Mouse (Mus musculus): ENCODE measurements around the gene Olfr69. TPM values are rescaled to one million over a fixed set of nuclear protein-coding genes. Genes with fewer than 3 reads are reported as not detected.
"Not testable (repeated sequence)": the region's sequence is repeated elsewhere in the genome, so short reads cannot be mapped to it uniquely, and the experiment has no call there.

Olfr69 gene
- polyA plus RNA-seq, 1 experiment from 2014 or later, result not detected

DNA sequence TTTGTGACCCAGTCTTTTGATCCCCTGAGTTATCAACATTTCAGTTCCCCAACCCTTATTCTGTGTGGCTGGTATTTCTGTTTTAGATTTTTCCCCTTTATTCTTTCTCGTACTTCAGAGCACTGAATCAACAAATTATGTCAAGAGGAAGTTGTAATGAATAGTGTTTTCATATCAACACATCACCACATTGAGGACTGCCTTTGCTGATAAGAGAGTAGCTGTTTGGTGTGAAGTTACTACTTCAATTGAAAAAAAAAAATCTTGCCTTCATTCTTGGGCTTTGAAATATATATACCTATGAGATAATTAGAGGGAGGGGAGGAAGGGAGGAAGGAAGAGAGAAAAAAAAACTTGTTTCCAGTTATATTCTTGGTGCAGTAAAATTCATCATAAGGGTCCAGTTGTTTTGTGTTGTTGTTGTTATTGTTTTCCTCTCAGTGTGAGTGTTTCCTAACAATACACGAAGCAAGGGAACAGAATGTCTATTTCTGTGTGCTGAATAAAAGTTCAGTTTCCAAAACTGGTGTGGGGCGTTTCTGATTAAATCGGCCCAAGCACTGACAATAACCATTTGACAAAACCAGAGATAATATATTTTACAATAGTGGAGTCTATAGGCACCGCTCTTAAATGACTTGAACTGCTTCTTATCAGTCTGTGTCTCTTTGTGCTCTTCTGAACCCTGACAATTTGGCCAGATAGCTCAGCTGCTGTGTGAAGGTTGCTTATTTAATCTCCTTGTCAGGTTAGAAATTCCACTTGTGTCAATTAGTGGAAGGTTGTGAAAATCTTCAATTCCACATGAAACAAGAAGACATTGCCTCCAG, 37.8 kb upstream of the Olfr69 start:
- no peak for ATAC-seq (replicated peaks; ENCODE audit: low FRiP score, low TSS enrichment, low read depth)

DNA sequence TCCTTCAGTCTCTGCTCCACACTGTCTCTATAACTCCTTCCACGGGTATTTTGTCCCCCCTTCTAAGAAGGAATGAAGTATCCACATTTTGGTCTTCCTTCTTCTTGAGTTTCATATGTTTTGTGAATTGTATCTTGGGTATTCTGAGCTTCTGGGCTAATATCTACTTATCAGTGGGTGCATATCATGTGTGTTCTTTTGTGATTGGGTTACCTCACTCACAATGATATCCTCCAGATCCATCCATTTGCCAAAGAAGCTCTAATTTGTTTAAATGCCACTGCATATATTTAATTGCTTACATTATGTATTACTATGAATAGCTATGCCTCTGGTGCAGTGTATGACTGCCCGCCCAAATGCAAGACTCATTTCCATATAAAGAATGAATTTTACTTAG, 36.7 kb upstream of the Olfr69 start:
- not testable (repeated sequence) for H3K4me2 ChIP-seq (ENCODE audit: low read length); H3K27me3 ChIP-seq (replicated peaks; ENCODE audit: control insufficient read depth, insufficient read depth, low read length); H3K9me3 ChIP-seq (ENCODE audit: control insufficient read depth, low read length); DNase-seq (ENCODE audit: low spot score); H3K4me3 ChIP-seq (ENCODE audit: low read depth, low read length); H3K4me1 ChIP-seq (replicated peaks; ENCODE audit: control insufficient read depth, insufficient read depth, low read length); ATAC-seq (replicated peaks; ENCODE audit: low FRiP score, low TSS enrichment, low read depth); H3K36me3 ChIP-seq (ENCODE audit: control insufficient read depth, insufficient read depth, low read length); H3K27ac ChIP-seq (ENCODE audit: low read depth); H3K9ac ChIP-seq (ENCODE audit: low read length)
- WGBS, result 72% methylated on average over 2 of the region's 2 CpGs

More for the DNA sequence above, 37.8 kb upstream of the Olfr69 start:
- WGBS, result 55% methylated on average over 5 of the region's 5 CpGs
- H3K9ac ChIP-seq (ENCODE audit: low read length), result no peak overlapping the region
- no peaks in the 10 kb centered on the region for H3K9me3 ChIP-seq (ENCODE audit: control insufficient read depth, low read length)
- H3K4me1 ChIP-seq (replicated peaks; ENCODE audit: control insufficient read depth, insufficient read depth, low read length), result no peaks in the 10 kb centered on the region
- H3K36me3 ChIP-seq (ENCODE audit: control insufficient read depth, insufficient read depth, low read length), result no peaks in the 10 kb centered on the region
- no peak overlapping the region for H3K4me3 ChIP-seq (ENCODE audit: low read depth, low read length)
- H3K27ac ChIP-seq (ENCODE audit: low read depth), result no peak overlapping the region
- no peak overlapping the region for H3K4me2 ChIP-seq (ENCODE audit: low read length)
- no peaks in the 10 kb centered on the region for H3K27me3 ChIP-seq (replicated peaks; ENCODE audit: control insufficient read depth, insufficient read depth, low read length)
- no peak for DNase-seq (ENCODE audit: low spot score)

DNA sequence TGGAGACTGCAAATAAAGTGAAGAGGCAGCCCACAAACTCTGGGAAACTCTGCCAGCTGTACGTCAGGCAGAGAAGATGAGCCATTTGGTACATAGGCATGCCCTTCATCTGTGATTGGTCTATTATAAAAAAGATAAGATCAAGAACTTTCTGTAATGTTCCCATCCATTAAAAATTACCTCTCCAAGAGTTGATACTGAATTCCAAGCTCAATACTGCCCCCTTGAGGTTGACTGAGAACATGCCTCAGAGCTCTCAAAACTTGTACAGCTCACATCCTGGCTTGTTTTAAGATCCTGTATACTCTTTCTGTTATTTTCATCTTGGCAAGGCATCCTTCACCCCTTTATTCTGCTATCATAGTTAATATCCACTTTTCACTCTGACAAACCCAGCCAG, 35.5 kb upstream of the Olfr69 start:
- Histone ChIP-seq H3K4me3 (ENCODE audit: low read depth, low read length) (no peak overlapping the region), H3K9me3 (ENCODE audit: control insufficient read depth, low read length) (no peaks in the 10 kb centered on the region), H3K27ac (ENCODE audit: low read depth) (no peak overlapping the region), H3K27me3 (replicated peaks; ENCODE audit: control insufficient read depth, insufficient read depth, low read length) (no peaks in the 10 kb centered on the region), H3K4me1 (replicated peaks; ENCODE audit: control insufficient read depth, insufficient read depth, low read length) (no peaks in the 10 kb centered on the region), H3K9ac (ENCODE audit: low read length) (no peak overlapping the region), H3K4me2 (ENCODE audit: low read length) (no peak overlapping the region), H3K36me3 (ENCODE audit: control insufficient read depth, insufficient read depth, low read length) (no peaks in the 10 kb centered on the region)
- peak; percentile 51 for DNase-seq (ENCODE audit: low spot score)
- WGBS, result 63% methylated on average over 1 of the region's 1 CpGs
- ATAC-seq (replicated peaks; ENCODE audit: low FRiP score, low TSS enrichment, low read depth), result no peak

DNA sequence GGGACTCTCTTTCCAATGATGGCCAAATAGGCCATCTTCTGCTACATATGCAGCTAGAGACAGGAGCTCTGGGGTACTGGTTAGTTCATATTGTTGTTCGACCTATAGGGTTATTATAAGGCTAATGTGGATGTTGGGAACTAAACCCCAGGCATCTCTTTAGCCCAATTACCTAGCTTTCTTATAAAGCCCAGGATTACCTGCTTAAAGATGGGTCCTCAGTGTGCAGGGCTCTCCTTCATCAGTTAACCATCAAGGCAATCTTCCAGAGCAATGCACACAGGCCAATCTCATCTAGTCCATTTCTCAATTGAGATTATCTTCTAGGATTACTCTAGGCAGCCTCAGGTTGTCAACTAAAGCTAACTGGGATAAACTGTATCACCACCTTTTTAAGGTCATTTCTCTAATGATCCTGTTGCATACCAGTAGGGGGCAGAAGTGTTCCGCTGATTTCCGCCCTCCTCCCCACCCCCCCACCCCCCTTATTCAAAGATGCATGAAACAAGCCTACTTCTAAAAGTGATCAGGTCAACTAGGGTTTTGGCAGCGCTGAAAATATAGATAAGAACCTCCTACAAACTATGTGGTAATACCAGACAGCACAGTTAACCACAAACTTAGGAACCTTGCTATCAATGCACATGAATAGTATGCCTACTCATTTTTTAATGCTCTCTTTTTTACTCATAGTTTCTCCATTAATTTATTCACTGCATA, 21.4 kb upstream of the Olfr69 start:
- H3K4me2 ChIP-seq (ENCODE audit: low read length), result no peak overlapping the region
- ATAC-seq (replicated peaks; ENCODE audit: low FRiP score, low TSS enrichment, low read depth), result no peak
- H3K4me3 ChIP-seq (ENCODE audit: low read depth, low read length), result no peak overlapping the region
- WGBS, result 22% methylated on average over 4 of the region's 4 CpGs
- H3K9me3 ChIP-seq (ENCODE audit: control insufficient read depth, low read length), result no peaks in the 10 kb centered on the region
- H3K27ac ChIP-seq (ENCODE audit: low read depth), result no peak overlapping the region
- no peaks in the 10 kb centered on the region for H3K27me3 ChIP-seq (replicated peaks; ENCODE audit: control insufficient read depth, insufficient read depth, low read length)
- no peak overlapping the region for H3K9ac ChIP-seq (ENCODE audit: low read length)
- H3K4me1 ChIP-seq (replicated peaks; ENCODE audit: control insufficient read depth, insufficient read depth, low read length), result no peaks in the 10 kb centered on the region
- no peaks in the 10 kb centered on the region for H3K36me3 ChIP-seq (ENCODE audit: control insufficient read depth, insufficient read depth, low read length)
- DNase-seq (ENCODE audit: low spot score), result no peak

DNA sequence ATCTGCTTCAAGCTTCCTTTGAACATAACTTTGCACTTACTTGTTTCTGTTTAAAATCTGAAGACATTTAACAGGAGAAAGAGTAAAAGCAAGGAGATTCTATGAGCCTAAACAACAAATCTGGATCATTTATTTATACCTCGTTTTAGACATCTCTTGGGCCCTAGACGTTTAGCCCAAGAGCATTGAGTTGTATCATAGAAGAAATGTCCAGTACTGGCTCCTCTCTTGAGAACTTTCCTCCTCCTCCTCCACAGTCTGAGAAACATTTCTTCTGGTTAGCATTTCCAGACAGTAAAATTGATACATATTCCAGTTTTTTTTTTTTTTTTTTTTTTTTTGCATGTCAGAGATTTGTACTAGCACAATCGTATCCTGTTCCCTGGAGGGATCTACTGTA, 20.3 kb upstream of the Olfr69 start, which contains the start of gene Olfr67:
Gene Olfr67, minus strand, starts transcription at position 101 of the 400 bp plus-strand sequence.
- no peak for ATAC-seq (replicated peaks; ENCODE audit: low FRiP score, low TSS enrichment, low read depth)

DNA sequence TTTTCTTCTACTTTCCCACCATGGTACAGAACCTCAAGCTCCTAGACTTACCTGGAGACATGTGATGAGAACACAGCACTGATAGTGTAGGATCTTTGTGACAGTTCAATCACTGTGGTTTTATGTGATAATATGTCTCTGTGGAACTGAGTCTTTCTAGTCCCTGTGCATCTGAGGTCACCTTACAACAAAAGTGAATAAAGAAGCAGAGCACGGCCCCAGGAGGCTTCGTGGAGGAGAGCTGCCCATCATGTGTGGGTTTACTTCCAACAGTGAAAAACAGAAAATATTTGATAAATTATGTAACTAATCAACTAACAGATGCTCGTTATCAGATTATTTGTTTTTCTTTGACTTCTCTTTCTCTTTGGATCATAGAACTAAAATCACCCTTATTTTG, 8.2 kb upstream of the Olfr69 start, which contains the start of gene Olfr68:
Gene Olfr68, minus strand, starts transcription at position 101 of the 400 bp plus-strand sequence.
- H3K4me3 ChIP-seq (ENCODE audit: low read depth, low read length), result no peak within 1 kb of the TSS
- DNase-seq (ENCODE audit: low spot score), result no peak
- H3K9ac ChIP-seq (ENCODE audit: low read length), result no peak within 1 kb of the TSS
- H3K36me3 ChIP-seq (ENCODE audit: control insufficient read depth, insufficient read depth, low read length), result no peaks in the 10 kb centered on the region
- no peaks in the 10 kb centered on the region for H3K27me3 ChIP-seq (replicated peaks; ENCODE audit: control insufficient read depth, insufficient read depth, low read length)
- H3K4me1 ChIP-seq (replicated peaks; ENCODE audit: control insufficient read depth, insufficient read depth, low read length), result no peaks in the 10 kb centered on the region
- 75% methylated on average over 3 of the region's 3 CpGs for WGBS
- no peak for ATAC-seq (replicated peaks; ENCODE audit: low FRiP score, low TSS enrichment, low read depth)
- H3K9me3 ChIP-seq (ENCODE audit: control insufficient read depth, low read length), result no peaks in the 10 kb centered on the region
- no peak within 1 kb of the TSS for H3K27ac ChIP-seq (ENCODE audit: low read depth)
- no peak within 1 kb of the TSS for H3K4me2 ChIP-seq (ENCODE audit: low read length)

More for the DNA sequence above, 20.3 kb upstream of the Olfr69 start, which contains the start of gene Olfr67:
- DNase-seq (ENCODE audit: low spot score), result no peak
- WGBS, result 69% methylated on average over 3 of the region's 3 CpGs
- H3K36me3 ChIP-seq (ENCODE audit: control insufficient read depth, insufficient read depth, low read length), result no peaks in the 10 kb centered on the region
- no peaks in the 10 kb centered on the region for H3K4me1 ChIP-seq (replicated peaks; ENCODE audit: control insufficient read depth, insufficient read depth, low read length)
- no peak within 1 kb of the TSS for H3K4me3 ChIP-seq (ENCODE audit: low read depth, low read length)
- H3K27me3 ChIP-seq (replicated peaks; ENCODE audit: control insufficient read depth, insufficient read depth, low read length), result no peaks in the 10 kb centered on the region
- no peak within 1 kb of the TSS for H3K27ac ChIP-seq (ENCODE audit: low read depth)
- H3K9me3 ChIP-seq (ENCODE audit: control insufficient read depth, low read length), result no peaks in the 10 kb centered on the region
- H3K4me2 ChIP-seq (ENCODE audit: low read length), result no peak within 1 kb of the TSS
- no peak within 1 kb of the TSS for H3K9ac ChIP-seq (ENCODE audit: low read length)

DNA sequence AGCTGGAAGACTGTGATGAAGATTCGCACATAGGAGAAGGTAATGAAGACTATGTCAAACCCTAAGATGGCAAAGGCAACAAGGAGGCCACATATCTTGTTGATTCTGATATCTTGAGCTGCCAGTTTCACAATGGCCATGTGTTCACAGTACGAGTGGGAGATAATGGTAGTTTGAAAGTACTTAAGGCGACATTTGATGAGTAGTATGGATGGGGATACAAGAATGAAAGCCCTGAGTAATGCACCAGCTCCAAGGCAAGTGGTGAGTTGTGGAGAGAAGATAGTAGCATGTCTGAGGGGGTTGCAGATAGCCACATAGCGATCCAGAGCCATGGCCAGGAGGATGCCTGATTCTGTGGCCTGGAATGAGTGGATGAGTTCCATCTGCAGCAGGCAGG, 6.3 kb upstream of the Olfr69 start:
- H3K4me3 ChIP-seq (ENCODE audit: low read depth, low read length); ATAC-seq (replicated peaks; ENCODE audit: low FRiP score, low TSS enrichment, low read depth); H3K9ac ChIP-seq (ENCODE audit: low read length); H3K27ac ChIP-seq (ENCODE audit: low read depth); H3K9me3 ChIP-seq (ENCODE audit: control insufficient read depth, low read length); H3K4me1 ChIP-seq (replicated peaks; ENCODE audit: control insufficient read depth, insufficient read depth, low read length); DNase-seq (ENCODE audit: low spot score); H3K4me2 ChIP-seq (ENCODE audit: low read length); H3K36me3 ChIP-seq (ENCODE audit: control insufficient read depth, insufficient read depth, low read length); H3K27me3 ChIP-seq (replicated peaks; ENCODE audit: control insufficient read depth, insufficient read depth, low read length): not testable (repeated sequence)
- WGBS, result 79% methylated on average over 4 of the region's 4 CpGs

DNA sequence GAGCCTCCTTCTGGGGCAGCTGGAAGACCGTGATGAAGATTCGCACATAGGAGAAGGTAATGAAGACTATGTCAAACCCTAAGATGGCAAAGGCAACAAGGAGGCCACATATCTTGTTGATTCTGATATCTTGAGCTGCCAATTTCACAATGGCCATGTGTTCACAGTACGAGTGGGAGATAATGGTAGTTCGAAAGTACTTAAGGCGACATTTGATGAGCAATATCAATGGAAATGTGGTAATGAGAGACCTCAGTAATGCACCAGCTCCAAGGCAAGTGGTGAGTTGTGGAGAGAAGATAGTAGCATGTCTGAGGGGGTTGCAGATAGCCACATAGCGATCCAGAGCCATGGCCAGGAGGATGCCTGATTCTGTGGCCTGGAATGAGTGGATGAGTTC, 3.7 kb downstream of the Olfr69 start:
- not testable (repeated sequence) for H3K9ac ChIP-seq (ENCODE audit: low read length); H3K4me3 ChIP-seq (ENCODE audit: low read depth, low read length); H3K4me1 ChIP-seq (replicated peaks; ENCODE audit: control insufficient read depth, insufficient read depth, low read length); ATAC-seq (replicated peaks; ENCODE audit: low FRiP score, low TSS enrichment, low read depth); H3K27me3 ChIP-seq (replicated peaks; ENCODE audit: control insufficient read depth, insufficient read depth, low read length); H3K36me3 ChIP-seq (ENCODE audit: control insufficient read depth, insufficient read depth, low read length); H3K27ac ChIP-seq (ENCODE audit: low read depth); DNase-seq (ENCODE audit: low spot score); H3K9me3 ChIP-seq (ENCODE audit: control insufficient read depth, low read length); H3K4me2 ChIP-seq (ENCODE audit: low read length)
- 94% methylated on average over 6 of the region's 6 CpGs for WGBS
